9 mouse cellular contexts compared by ENCODE assay signal in genomic region chr17:48432158-48432980, GRCm38 (mm10). TPM values are rescaled to one million over a fixed set of nuclear protein-coding genes. Genes with fewer than 3 reads are reported as not detected.
DNase-seq lines count a peak whose midpoint lies in the region; ATAC-seq and TF ChIP-seq lines count a peak whose summit lies in the region.
"Had no signal": no experiment of that assay in that cellular context is flagged by ENCODE, and none has a peak within 500 bp of the region (broad histone marks: within the 10 kb centered on the region; RNA-seq: fewer than 3 reads in every experiment).

Gene Apobec2, minus strand, starts transcription at chr17:48432930.

- no peak for TF ChIP-seq CTCF in gastrocnemius, adult 2 months (IDR thresholded peaks at IDR 0.05)

- peak within 1 kb of the TSS; percentile 72 for H3K4me3 ChIP-seq in gastrocnemius, adult 2 months
- H3K4me3 ChIP-seq in hindbrain, embryonic 11.5 days (ENCODE audit: low read depth, low read length) = no peak within 1 kb of the TSS
- H3K4me3 ChIP-seq in midbrain, embryonic 12.5 days = no peak within 1 kb of the TSS

- H3K4me2 ChIP-seq in hindbrain, embryonic 11.5 days (replicated peaks; ENCODE audit: low read depth, low read length) = no peak within 1 kb of the TSS
- H3K4me2 ChIP-seq in midbrain, embryonic 12.5 days (replicated peaks) = no peak within 1 kb of the TSS

- DNase-seq in cerebellum, postnatal 14 days = peak; percentile 32 to 50
- DNase-seq in cerebellum, adult 8-10 months = no peak
- DNase-seq in gastrocnemius, adult 2 months = peak; percentile 89
- DNase-seq in hindbrain, embryonic 11.5 days (ENCODE audit: low spot score) = no peak
- no peak for DNase-seq in right cerebral cortex, postnatal 14 days
- no peak for DNase-seq in cerebellum, adult 9-11 months
- DNase-seq: cerebellum, postnatal 36 days had no signal

- WGBS in hindbrain, embryonic 11.5 days = 66% methylated on average over 16 of the region's 16 CpGs
- 65% methylated on average over 16 of the region's 16 CpGs for WGBS in midbrain, embryonic 12.5 days

- peak; percentile 27; the same call in 1 of the 2 replicates for ATAC-seq in hindbrain, embryonic 11.5 days (ENCODE audit: low FRiP score)
- ATAC-seq in midbrain, embryonic 12.5 days (ENCODE audit: low FRiP score, low read depth) = no peak
- ATAC-seq in erythroid progenitor cell, adult 5-6 weeks (replicated peaks; ENCODE audit: low FRiP score, poor library complexity, severe bottlenecking) = no peak

- H3K9me3 ChIP-seq in hindbrain, embryonic 11.5 days (ENCODE audit: control insufficient read depth, low read length) = no peaks in the 10 kb centered on the region
- H3K9me3 ChIP-seq in midbrain, embryonic 12.5 days = no peaks in the 10 kb centered on the region

- no peaks in the 10 kb centered on the region for H3K36me3 ChIP-seq in hindbrain, embryonic 11.5 days (ENCODE audit: control insufficient read depth, insufficient read depth, low read length)
- H3K36me3 ChIP-seq in midbrain, embryonic 12.5 days = no peaks in the 10 kb centered on the region

- H3K27me3 ChIP-seq in hindbrain, embryonic 11.5 days (ENCODE audit: control insufficient read depth, insufficient read depth, low read length) = no peaks in the 10 kb centered on the region
- H3K27me3 ChIP-seq in midbrain, embryonic 12.5 days = no peaks in the 10 kb centered on the region

- no peaks in the 10 kb centered on the region; the same call in 1 of the 2 replicates for H3K4me1 ChIP-seq in hindbrain, embryonic 11.5 days (replicated peaks; ENCODE audit: control insufficient read depth, insufficient read depth, low read length)
- peaks cover 4% of the 10 kb centered on the region for H3K4me1 ChIP-seq in midbrain, embryonic 12.5 days

- intact Hi-C loops in gastrocnemius, adult 2 months (cut with DNase I) = no loop called here

- H3K27ac ChIP-seq in gastrocnemius, adult 2 months = peak within 1 kb of the TSS; percentile 96
- H3K27ac ChIP-seq in hindbrain, embryonic 11.5 days (ENCODE audit: low read depth, low read length) = no peak within 1 kb of the TSS
- 0 out of 2 replicates have a peak within 1 kb of the TSS, but pooled peaks have one; percentile 2 for H3K27ac ChIP-seq in midbrain, embryonic 12.5 days (replicated peaks)

- H3K9ac ChIP-seq in hindbrain, embryonic 11.5 days (ENCODE audit: low read depth, low read length) = no peak within 1 kb of the TSS
- H3K9ac ChIP-seq in midbrain, embryonic 12.5 days (replicated peaks) = no peak within 1 kb of the TSS

RNA-seq across cellular contexts. Expression of gene Apobec2, which starts in this region (rescaled TPM):
- 100 to 1,000 TPM; 439 to 602 TPM for total RNA-seq in gastrocnemius, adult 2 months (2021)
- polyA plus RNA-seq in hindbrain, embryonic 11.5 days (2014; fragmentation: Nextera tagmentation; extraction: Ambion mirVana) = 1.6 and 1.7 TPM in 2 replicates
- 0.59 and 0.85 TPM in 2 replicates for polyA plus RNA-seq in midbrain, embryonic 12.5 days (2016; fragmentation: Nextera tagmentation; extraction: Ambion mirVana)
- total RNA-seq in erythroid progenitor cell, adult 5-6 weeks (2015; ENCODE audit: low replicate concordance) = not detected in 2 replicates
- total RNA-seq in erythroid progenitor cell, adult 5-6 weeks (2017; ENCODE audit: low replicate concordance) = not detected in 2 replicates

Comparison
In these comparisons a context has a peak if more than half of its experiments do, and no peak if none do; other contexts are left out.
1. RNA of gene Apobec2 (total RNA-seq): 439 to 602 TPM in gastrocnemius, adult 2 months; not detected in erythroid progenitor cell, adult 5-6 weeks; every median in the first group is over 100 times any median in the second.
2. DNase-seq: peak in cerebellum, postnatal 14 days (2 of 2) and gastrocnemius, adult 2 months (single experiment); none in cerebellum, adult 8-10 months (single experiment), hindbrain, embryonic 11.5 days (single experiment), right cerebral cortex, postnatal 14 days (single experiment) and cerebellum, adult 9-11 months (single experiment).